Mouse (Mus musculus) G1E (cell line): ENCODE results near the gene Mast3.

Source experiments
- CTCF ChIP-seq: IDR thresholded peaks from 2 replicates; pipeline ENCODE4 v1.5.1; 2012; ENCODE audit warnings: low read depth, low read length, inconsistent platforms, mixed read lengths
- GATA1 ChIP-seq: IDR thresholded peaks from 2 replicates; pipeline ENCODE4 v1.6.1; 2012; ENCODE audit warnings: borderline replicate concordance, low read length, inconsistent platforms, mixed read lengths
- GATA2 ChIP-seq: IDR thresholded peaks from 2 replicates; pipeline ENCODE4 v1.6.1; 2012; ENCODE audit warnings: low read depth, low read length, inconsistent platforms, borderline replicate concordance
- POLR2AphosphoS5 ChIP-seq: IDR thresholded peaks from 2 replicates; pipeline ENCODE4 v1.6.1; 2012; ENCODE audit warnings: low read depth, low read length, inconsistent platforms; ENCODE audit not compliant: insufficient replicate concordance

- no peak for TF ChIP-seq CTCF
- no peak for TF ChIP-seq GATA1
- no peak for TF ChIP-seq POLR2AphosphoS5
- no peak for TF ChIP-seq GATA2
Measured at GRCm38 (mm10) chr8:70800648-70801047, 4.2 kb downstream of the Mast3 start.
